ENCODE assay signal across 8 mouse cellular contexts in the genomic region with DNA sequence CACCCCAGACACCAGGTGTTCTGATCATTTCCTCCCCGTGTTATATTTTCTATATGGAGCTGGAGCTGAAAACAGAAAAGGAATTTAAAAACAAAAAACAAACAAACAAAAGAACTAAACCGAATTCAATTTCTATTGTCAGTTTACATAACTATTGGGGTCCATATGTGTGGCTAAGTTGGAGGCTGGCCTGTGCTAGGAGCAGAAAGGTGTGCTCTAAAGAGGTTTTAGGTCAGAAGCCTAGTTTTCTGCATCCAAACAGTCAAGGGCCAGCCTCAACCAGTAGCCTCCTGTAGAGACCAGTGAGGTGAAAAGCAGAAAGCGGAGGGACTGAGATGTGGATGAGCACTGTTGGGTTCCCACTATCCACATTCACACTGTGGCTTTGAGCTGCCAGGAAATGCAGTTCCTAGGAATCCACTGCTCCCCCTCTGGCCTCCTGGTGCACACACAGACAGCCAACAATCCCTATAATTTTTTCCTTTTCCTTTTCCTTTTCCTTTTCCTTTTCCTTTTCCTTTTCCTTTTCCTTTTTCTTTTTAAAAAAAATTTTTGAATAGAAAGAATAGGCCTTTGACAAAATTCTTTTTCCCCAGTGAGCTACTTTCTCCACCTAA. TPM values are rescaled to one million over a fixed set of nuclear protein-coding genes. Genes with fewer than 3 reads are reported as not detected.
DNase-seq lines count a peak whose midpoint lies in the region; ATAC-seq and TF ChIP-seq lines count a peak whose summit lies in the region.

No protein-coding gene starts in this region.

- peak overlapping the region; percentile 79; the same call in 1 of the 2 replicates for H3K27ac ChIP-seq in cerebellum, adult 2 months (ENCODE audit: insufficient read depth, low read length)
- H3K27ac ChIP-seq in hindbrain, embryonic 15.5 days (replicated peaks), result no peak overlapping the region; the same call in 1 of the 2 replicates
- H3K27ac ChIP-seq in midbrain, embryonic 12.5 days (replicated peaks), result no peak overlapping the region

- no peaks in the 10 kb centered on the region for H3K36me3 ChIP-seq in hindbrain, embryonic 15.5 days
- H3K36me3 ChIP-seq in midbrain, embryonic 12.5 days, result peaks cover 4% of the 10 kb centered on the region; the same call in 1 of the 2 replicates

- H3K4me2 ChIP-seq in hindbrain, embryonic 15.5 days, result peak overlapping the region; percentile 67
- H3K4me2 ChIP-seq in midbrain, embryonic 12.5 days (replicated peaks), result peak overlapping the region; percentile 69

- peak overlapping the region; percentile 99 for H3K4me3 ChIP-seq in cerebellum, adult 2 months (replicated peaks; ENCODE audit: insufficient read depth, low read depth, low read length)
- peak overlapping the region; percentile 58 for H3K4me3 ChIP-seq in hindbrain, embryonic 15.5 days
- peak overlapping the region; percentile 62 for H3K4me3 ChIP-seq in midbrain, embryonic 12.5 days

- ATAC-seq in hindbrain, embryonic 15.5 days (ENCODE audit: low FRiP score, low read depth), result no peak
- no peak for ATAC-seq in midbrain, embryonic 12.5 days (ENCODE audit: low FRiP score, low read depth)

- H3K27me3 ChIP-seq in cerebellum, adult 2 months (ENCODE audit: control insufficient read depth, insufficient read depth, low read length), result no peaks in the 10 kb centered on the region
- H3K27me3 ChIP-seq in hindbrain, embryonic 15.5 days, result no peaks in the 10 kb centered on the region
- H3K27me3 ChIP-seq in midbrain, embryonic 12.5 days, result no peaks in the 10 kb centered on the region

- WGBS in cerebellum, adult 2 months, result 6% methylated on average over 3 of the region's 3 CpGs
- WGBS in hindbrain, embryonic 15.5 days, result 21% methylated on average over 3 of the region's 3 CpGs
- WGBS in midbrain, embryonic 12.5 days, result 23% methylated on average over 3 of the region's 3 CpGs

- peak; percentile 26; the same call in 1 of the 2 replicates for TF ChIP-seq CTCF in cerebellum, adult 2 months (IDR thresholded peaks at IDR 0.05; ENCODE audit: borderline replicate concordance, insufficient read depth, low read depth, low read length)

- DNase-seq in cerebellum, adult 2 months, result no peak
- no peak for DNase-seq in cerebellum, adult 9-11 months
- peak; percentile 7 for DNase-seq in right cerebral cortex, adult 18-20 months
- no peak for DNase-seq in right cerebral cortex, adult 2 months (ENCODE audit: low spot score in 2 of 2)
- no peak for DNase-seq in adrenal gland, postnatal 25 days
- no peak for DNase-seq in gastrocnemius, postnatal 36 days

- H3K4me1 ChIP-seq in cerebellum, adult 2 months (ENCODE audit: control insufficient read depth, insufficient read depth, low read length), result no peaks in the 10 kb centered on the region; the same call in 1 of the 2 replicates
- peaks cover 24% of the 10 kb centered on the region for H3K4me1 ChIP-seq in hindbrain, embryonic 15.5 days (replicated peaks)
- H3K4me1 ChIP-seq in midbrain, embryonic 12.5 days, result peaks cover 5% of the 10 kb centered on the region; the same call in 1 of the 2 replicates

- peak overlapping the region; percentile 64 for H3K9ac ChIP-seq in hindbrain, embryonic 15.5 days
- peak overlapping the region; percentile 66 for H3K9ac ChIP-seq in midbrain, embryonic 12.5 days (replicated peaks)

- TF ChIP-seq POLR2A in cerebellum, adult 2 months (IDR thresholded peaks at IDR 0.05; ENCODE audit: borderline replicate concordance, insufficient read depth, low read length), result no peak

- H3K9me3 ChIP-seq in hindbrain, embryonic 15.5 days, result no peaks in the 10 kb centered on the region
- no peaks in the 10 kb centered on the region for H3K9me3 ChIP-seq in midbrain, embryonic 12.5 days

- intact Hi-C loops in gastrocnemius, postnatal 36 days (cut with DNase I), result loop anchor here (5.0 to 10.0 kb wide), 2 partner anchors 98 to 205 kb away; a partner anchor contains a TSS

RNA-seq across cellular contexts. Expression of a gene that starts 1.0 kb away (rescaled TPM):
- 17.3 and 18.6 TPM in 2 replicates for polyA plus RNA-seq in cerebellum, adult 2 months (2012; rRNA removed)
- 13.5 and 14.3 TPM in 2 replicates for polyA plus RNA-seq in hindbrain, embryonic 15.5 days (2015; fragmentation: Nextera tagmentation; extraction: Ambion mirVana)
- 16.8 and 20.6 TPM in 2 replicates for polyA plus RNA-seq in midbrain, embryonic 12.5 days (2016; fragmentation: Nextera tagmentation; extraction: Ambion mirVana)
- 16.4 and 19.0 TPM in 2 replicates for total RNA-seq in adrenal gland, postnatal 25 days (2021)
- 10 to 100 TPM in 1 of 2 experiments, 1 to 10 TPM in 1; 8.5 to 10.2 TPM for total RNA-seq in gastrocnemius, postnatal 36 days (2021)

RNA-seq across cellular contexts. Expression of a gene that starts 26.6 kb away (rescaled TPM):
- not detected in 2 replicates for polyA plus RNA-seq in cerebellum, adult 2 months (2012; rRNA removed)
- 0.19 TPM in 1 of 2 replicates, not detected in the other for polyA plus RNA-seq in hindbrain, embryonic 15.5 days (2015; fragmentation: Nextera tagmentation; extraction: Ambion mirVana)
- polyA plus RNA-seq in midbrain, embryonic 12.5 days (2016; fragmentation: Nextera tagmentation; extraction: Ambion mirVana), result not detected in 2 replicates
- 0.73 TPM in 1 of 2 replicates, not detected in the other for total RNA-seq in adrenal gland, postnatal 25 days (2021)
- not detected for total RNA-seq in gastrocnemius, postnatal 36 days (2021)

RNA-seq across cellular contexts. Expression of a gene that starts 33.0 kb away (rescaled TPM):
- polyA plus RNA-seq in cerebellum, adult 2 months (2012; rRNA removed), result 20.2 and 21.1 TPM in 2 replicates
- 20.8 and 22.0 TPM in 2 replicates for polyA plus RNA-seq in hindbrain, embryonic 15.5 days (2015; fragmentation: Nextera tagmentation; extraction: Ambion mirVana)
- 17.3 and 18.5 TPM in 2 replicates for polyA plus RNA-seq in midbrain, embryonic 12.5 days (2016; fragmentation: Nextera tagmentation; extraction: Ambion mirVana)
- total RNA-seq in adrenal gland, postnatal 25 days (2021), result 14.2 and 17.5 TPM in 2 replicates
- total RNA-seq in gastrocnemius, postnatal 36 days (2021), result 1 to 10 TPM; 7.1 to 9.4 TPM
